Mouse (Mus musculus) lung, postnatal 0 days (tissue): ENCODE data around the gene Ncapd3.

Experiments
- CTCF ChIP-seq: IDR thresholded peaks from 2 replicates; pipeline ENCODE4 v1.5.1; 2016; ENCODE audit warnings: antibody characterized with exemption, mild to moderate bottlenecking
- EP300 ChIP-seq: IDR thresholded peaks from 2 replicates; pipeline ENCODE4 v1.6.1; 2016; ENCODE audit warnings: antibody characterized with exemption, mild to moderate bottlenecking, control low read depth

DNA sequence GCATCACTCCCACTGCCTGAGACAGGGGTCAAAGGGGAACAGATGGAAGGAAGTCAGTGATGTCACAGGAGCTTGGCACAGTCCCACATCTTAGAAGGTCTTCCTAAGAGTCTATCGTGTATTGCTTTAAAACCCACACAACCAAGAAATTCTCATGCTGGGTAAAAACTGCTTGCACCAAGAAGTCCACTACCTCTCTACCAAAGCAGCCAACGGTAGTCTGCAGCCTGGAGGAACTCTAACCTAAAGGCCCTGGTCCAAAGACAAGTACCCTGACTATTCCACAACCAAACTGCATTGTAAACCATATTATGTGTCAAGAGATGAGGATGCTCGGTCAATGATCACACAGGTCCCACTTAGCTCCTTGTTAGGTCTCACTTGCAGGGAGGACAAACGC lies 39.8 kb upstream of the Ncapd3 start:
- TF ChIP-seq CTCF (no peak), EP300 (no peak)
